Mouse (Mus musculus) forelimb bud, embryonic 11.5 days (tissue): ENCODE results near the gene Tmem115.
"Not testable (repeated sequence)": the region's sequence is repeated elsewhere in the genome, so short reads cannot be mapped to it uniquely, and the experiment has no call there.

ENCODE experiments used
- DNase-seq: peaks from one replicate; pipeline ENCODE4 v3.0.0-alpha.2; 2012; ENCODE audit warnings: low read depth, low spot score

The Tmem115 gene

DNA sequence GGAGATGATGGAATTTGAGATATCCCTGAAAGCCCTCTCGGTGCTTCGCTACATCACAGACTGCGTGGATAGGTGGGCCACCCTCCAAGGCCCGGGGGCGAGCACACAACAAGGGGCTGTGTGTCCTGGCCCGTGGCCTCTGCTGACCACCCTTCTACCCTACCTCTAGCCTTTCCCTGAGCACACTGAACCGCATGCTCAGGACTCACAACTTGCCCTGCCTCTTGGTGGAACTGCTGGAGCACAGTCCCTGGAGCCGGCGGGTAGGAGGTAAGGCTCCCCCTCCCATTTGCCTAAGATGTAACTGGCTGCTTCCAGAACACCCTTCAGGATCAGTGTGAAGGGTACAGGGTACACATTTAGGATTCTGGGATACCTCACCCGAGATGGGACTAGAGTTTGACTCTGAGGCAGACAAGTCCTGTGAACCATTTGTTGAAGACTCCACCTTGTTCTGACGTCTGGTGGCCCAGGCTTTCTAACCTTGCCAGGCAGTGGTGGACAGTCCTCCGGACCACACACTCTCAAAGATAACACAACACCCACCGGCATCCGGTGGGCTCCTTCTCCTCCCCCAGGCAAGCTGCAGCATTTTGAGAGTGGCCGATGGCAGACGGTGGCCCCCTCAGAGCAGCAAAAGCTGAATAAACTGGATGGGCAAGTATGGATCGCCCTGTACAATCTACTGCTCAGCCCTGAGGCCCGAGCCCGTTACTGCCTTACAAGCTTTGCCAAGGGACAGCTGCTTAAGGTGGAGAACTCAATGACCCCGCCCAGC lies 15.7 kb downstream of the Tmem115 start:
- no peak for DNase-seq

DNA sequence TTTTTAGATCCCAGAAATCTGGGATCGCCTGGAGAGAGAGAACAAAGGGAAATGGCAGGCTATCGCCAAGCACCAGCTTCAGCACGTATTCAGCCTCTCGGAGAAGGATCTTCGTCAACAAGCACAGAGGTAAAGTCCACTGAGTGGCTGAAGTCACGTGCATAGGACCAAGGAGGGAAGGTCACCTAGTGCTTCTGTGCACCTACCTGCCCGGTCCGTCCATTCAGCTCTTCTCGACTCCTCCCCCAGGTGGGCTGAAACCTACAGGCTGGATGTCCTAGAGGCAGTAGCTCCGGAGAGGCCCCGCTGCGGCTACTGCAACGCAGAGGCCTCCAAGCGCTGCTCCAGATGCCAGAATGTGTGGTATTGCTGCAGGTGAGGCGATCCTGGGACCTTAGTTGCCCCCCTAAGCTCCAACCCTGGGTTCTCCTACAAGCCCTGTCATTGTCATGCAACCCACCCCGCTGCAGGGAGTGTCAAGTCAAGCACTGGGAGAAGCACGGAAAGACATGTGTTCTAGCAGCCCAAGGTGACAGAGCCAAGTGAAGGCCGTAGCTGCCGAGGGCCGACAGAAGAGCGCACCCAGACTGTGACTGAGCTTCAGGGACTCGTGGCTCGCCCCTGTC lies 16.9 kb downstream of the Tmem115 start:
- DNase-seq: no peak

DNA sequence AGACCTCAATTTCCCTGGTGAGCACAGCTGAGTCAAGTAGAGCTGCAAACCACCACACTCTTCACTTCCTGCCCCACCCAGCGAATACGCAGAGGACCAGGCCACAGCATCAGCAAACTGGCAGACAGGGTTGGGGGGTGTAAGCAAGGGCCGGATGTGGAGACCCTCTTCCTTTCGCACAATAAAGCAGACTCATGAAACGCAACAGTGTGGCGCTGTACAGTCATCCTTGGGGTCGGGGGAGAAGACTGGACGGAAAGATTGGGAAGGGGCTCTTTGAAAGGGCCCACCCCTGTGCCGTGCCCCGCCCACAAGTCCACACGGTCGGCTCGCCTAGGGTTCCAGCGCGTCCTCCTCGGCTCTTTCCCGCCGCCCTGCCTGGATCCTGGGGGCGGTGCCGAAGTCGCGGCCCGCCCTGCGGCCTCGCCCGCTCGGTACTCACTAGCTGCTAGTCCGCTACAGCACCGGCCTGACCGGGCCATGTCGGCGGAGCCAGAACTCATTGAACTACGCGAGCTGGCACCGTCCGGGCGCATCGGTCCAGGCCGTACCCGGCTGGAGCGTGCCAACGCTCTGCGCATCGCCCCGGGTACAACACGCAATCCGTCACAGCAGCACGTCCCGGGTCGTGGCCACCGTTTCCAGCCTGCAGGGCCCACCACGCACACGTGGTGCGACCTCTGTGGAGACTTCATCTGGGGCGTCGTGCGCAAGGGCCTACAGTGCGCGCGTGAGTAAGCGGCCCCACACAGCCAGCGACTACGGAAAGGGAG lies 17.6 kb downstream of the Tmem115 start, which contains the start of gene Rassf1:
Gene Rassf1, plus strand, starts transcription at position 439 of the 773 bp plus-strand sequence.
- DNase-seq: peak; percentile 66

DNA sequence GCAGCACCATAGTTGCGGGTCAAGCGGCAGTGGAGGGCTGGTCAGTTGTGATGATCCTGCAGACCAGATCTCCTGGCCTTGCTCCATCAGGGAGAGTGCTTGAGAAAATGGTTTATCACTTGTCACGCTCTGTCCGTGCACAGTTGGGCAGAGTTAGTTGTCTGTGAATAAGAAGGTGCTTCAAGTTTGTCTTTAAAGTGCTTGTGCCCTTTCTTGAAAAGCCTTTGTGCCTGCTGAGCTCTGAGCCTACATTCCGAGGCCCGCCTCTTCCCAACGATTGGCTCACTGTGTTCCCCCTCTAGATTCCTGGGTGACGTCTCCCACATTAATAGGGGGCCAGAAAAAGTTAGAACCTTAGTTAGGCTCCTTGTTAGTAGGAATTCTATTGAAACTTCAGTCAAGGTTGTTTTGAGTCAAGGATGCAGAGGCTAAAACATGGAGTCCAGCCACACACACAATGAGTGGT lies 18.2 kb downstream of the Tmem115 start:
- DNase-seq: no peak

DNA sequence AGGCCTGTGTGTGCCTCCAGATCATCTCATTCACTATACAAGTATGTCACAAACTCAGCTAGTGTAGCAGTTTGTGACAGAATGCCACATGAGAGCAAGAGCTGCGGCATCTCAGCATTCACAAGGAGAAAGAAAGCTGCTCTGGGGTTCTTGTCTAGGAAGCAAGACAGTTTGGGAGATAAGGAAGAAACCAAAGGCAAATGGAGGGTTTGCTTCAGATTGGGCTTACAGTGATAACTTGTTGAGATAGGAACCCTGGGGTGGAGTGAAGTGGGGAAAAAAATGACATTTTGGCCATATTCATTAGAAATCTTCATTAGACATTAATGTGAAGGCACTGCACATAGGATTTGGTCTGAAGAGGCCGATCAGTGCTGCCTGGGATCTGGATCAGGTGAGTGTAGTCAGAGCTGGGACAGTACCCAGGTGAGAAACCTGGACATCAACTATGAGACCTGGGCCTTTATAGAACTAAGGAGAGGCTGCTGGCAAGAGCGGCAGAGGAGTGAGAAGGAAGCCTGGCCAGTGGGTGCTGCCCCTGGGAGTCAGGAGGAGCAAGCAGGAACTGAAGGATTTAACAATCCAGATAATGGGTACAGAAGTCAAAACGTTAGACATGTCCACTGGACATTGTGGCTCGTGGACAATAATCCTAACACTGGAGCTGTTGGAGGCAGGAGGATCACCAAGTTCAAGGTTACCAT lies 19.1 kb downstream of the Tmem115 start:
- no peak for DNase-seq

DNA sequence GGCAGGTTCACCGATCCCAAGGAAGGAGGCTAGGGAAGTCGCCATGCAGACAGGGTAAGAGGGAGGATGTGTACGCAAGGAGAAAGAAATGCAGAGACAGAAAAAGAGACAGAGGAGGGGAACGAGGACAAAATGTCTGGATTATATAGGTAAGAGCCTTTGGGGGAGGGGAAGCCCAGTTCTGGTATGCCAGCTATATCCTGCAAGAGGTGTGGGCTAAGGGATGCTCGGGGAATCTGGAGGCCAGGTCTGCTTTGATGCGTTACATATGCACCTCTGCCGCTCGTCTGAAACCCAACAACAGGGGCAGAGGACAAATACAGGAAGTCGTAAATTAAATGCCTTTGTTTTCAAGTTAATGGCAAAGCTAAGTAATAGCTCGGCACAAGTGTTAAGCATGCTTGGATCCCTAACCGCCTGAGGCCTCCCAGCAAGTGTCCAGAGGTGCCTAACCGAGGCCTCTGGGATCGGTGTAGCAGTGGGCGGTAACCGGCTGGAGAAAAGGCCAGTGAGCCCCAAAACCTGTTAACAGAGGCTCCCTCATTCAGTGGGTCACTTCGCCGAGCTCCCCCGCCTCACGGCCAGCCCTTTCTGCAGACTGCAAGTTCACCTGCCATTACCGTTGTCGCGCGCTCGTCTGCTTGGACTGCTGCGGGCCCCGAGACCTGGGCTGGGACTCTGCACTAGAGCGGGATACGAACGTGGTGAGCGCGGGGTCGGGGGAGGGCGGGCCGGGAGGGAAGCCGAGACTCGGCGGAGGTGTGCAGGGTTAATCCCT lies 20.0 kb downstream of the Tmem115 start:
- peak; percentile 48 for DNase-seq

DNA sequence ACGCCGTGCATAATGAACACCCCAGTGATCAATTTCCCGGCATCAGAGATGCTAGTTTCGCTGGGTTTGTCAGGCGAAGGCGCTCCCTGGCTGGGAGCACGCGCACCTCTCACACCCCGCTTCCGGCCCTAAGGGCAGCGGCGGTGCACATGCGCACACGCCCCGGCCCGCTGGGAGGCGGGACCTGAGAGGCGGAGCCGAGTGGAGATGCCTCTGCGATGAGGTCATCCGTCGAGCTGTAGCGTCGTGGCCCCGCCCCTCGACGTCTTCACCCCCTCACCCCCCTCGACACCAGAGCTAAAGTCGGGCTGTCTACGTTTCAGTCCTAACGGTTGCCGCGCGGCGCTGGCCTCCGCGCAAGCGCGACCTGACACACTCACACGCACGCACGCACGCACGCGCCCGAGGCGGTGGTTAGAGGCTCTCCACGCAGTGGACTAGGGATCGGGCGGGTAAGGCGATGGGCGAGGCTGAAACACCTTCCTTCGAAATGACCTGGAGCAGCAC lies 20.6 kb downstream of the Tmem115 start:
- peak; percentile 99 for DNase-seq

DNA sequence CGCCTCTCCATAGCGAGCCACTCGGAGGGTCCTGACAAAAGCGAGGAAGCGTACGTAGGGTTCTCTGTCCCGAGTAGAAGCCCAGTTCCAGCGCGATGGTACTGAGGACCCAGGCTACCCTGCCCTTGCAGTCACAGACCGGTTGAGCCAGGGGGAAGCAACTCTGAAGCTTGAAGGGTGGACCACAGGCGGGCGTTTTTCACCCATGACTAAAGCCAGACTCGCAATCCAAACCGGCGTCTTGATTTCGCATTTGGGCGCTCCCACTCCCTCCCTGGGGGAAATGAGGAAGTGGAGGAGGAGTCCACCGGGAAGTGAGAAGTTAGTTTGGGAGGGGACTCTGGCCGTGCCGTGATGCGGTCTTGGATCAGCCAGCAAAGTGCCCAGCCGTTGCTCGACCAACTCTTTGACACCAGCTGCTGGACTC lies 21.3 kb downstream of the Tmem115 start:
- no peak for DNase-seq

DNA sequence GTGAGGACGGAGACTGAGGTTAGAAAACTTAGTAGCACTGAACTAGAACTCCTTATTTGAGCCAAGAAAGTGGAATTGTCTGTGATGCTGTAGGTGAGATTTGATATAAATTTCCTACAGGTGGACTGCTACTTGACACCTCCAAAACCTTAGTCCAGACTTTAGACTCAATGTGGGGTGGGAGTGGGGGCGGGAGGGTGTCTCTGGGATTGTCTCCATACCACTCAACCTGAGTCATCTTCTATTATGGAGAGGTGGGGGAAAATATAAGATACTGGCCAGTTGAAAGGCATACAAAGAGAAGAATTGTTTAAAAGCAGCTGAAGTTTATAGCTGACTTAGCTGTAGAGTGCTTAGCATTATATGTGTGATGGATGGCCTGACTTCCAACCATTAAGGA lies 22.0 kb downstream of the Tmem115 start:
- no peak for DNase-seq

DNA sequence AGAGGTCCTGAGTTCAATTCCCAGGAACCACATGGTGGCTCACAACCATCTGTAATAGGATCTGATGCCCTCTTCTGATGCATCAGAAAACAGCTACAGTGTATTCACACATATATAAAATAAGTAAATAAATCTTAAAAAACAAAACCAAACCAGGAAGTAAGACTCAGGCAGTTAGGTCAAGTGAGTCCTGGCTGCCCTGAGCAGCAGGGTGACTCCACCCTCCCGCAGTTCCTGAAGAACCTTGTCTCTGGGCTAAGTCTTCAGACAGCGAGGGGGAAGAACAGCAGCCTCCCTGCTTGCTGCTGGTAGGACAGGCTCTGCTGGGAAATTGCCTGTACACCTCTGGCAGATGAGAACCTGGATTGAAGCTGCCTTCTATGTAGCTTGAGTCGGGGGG lies 22.6 kb downstream of the Tmem115 start:
- no peak for DNase-seq

DNA sequence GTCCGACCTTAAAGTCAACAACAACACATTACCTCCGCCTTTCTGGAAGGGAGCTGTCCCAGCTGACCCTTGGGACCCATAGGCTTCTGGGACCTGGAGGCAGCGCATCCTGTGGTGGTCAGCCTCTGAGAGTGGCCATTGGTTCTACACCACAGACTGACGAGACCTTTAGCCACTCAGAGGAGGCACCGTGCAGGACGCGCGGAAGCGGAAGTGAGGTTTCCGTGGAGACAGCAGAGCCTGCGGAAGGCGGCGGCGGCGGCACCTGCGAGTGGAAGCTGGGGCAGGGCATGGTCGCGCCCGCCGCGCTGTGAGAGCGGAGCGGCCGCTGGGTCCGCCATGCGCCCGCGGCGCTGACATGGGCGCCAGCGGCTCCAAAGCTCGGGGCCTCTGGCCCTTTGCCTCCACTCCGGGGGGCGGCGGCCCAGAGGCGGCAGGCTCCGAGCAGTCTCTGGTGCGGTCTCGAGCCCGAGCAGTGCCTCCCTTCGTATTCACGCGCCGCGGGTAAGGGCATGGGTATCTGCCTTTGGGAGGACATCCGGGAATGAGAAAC lies 29.4 kb downstream of the Tmem115 start, which contains the start of gene Tusc2:
Gene Tusc2, plus strand, starts transcription at position 227 of the 553 bp plus-strand sequence.
- peak; percentile 93 for DNase-seq

DNA sequence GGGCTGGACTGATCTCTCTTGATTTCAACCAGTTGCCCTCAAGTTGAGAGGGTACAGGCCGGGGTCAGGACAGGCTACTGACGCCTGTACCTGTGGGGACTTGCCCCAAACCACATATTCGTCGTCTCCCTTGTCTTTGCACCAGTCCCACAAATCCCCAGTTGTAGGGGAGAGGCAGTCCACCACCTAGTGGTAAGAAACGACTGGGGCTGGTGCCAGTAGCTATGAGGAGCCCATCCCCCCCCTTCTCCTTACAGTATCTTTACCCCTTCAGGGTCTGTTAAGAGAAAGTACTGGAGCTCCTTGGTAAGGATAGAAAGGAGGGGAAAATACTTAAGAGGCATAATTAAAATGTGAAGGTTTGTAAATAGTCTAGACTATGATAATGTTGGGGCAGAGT lies 31.8 kb downstream of the Tmem115 start:
- DNase-seq: not testable (repeated sequence)

DNA sequence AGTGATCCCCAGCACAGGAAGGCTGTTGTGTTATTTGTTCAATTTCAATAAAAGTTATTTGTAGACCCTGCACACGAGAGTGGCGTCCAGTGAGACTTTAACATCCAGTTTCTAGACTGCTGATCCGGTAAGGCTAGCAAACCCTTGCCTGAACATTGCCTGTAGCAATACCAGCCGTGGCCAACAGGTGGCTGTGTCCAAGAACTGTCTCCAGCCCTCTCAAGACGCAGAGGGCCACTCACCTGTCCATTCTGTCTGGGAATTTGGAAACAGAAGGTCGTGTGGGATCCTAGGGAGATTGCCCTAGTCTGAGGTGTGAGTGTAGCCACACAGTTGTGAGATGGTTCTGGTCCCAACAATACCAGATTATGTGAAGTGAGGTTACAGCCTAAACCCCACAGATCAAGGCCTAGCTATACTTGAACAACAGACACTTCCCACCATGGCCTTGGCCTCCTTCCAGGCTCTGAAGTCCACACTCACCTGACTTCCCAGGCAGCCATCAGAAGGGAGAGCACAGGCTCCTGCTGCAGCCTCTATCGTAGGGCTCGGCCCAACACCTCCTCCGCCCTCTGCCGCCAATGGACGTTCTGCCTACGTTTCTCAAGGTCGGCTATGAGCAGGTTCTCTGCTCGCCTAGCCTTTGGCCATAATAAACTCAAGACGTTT lies 32.4 kb downstream of the Tmem115 start:
- peak; percentile 75 for DNase-seq

DNA sequence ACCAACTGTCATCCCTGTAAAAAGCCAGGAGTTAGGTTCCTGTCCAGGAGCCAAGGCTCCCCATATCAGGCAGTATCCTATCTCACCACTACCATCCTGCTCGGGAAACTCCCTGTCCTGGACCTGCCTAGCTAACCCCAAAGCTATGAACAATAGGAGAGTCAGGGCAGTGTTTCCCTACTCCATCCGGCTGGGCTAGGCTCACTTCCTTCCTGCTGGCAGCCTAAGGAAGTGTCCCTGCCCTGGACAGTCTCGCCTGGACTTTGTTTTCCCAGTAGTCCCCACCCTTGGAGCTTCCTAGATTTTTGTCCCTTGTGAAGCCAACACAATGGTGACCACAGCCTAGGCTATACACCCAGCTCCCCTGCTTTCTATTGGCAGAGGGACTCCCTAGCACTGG lies 33.1 kb downstream of the Tmem115 start:
- DNase-seq: no peak

DNA sequence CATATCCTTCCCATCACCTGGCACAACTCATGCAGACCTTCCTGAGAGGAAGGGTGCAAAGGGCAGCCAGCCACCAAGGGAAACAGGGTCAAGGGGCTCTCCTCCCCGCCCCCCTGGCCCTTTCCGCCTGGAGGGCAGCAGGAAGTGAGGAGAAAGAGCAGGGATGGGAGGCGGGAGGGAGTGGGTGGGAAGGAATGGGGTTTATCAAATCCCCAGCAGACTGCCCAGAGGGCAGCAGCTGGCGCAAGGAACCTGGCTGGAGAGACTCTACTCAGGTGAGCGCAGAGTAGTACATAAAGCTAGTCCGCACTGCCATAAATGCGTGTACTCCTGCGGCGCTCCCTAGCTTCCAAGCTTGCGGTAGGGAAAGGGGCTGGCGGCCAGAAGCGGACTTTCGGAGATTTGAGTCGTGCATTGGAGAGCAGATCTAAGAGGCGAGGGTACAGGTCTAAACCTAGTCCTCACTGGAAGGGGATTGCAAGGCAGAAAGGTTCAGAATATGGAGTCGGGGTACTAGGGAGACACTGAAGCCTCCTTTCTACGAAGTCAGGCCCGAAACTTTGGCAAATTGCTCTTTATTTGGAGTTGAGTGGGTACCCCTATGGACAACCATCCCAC lies 34.1 kb downstream of the Tmem115 start, which contains the start of gene Hyal2:
Gene Hyal2, plus strand, starts transcription at position 244 of the 618 bp plus-strand sequence.
- DNase-seq: no peak

DNA sequence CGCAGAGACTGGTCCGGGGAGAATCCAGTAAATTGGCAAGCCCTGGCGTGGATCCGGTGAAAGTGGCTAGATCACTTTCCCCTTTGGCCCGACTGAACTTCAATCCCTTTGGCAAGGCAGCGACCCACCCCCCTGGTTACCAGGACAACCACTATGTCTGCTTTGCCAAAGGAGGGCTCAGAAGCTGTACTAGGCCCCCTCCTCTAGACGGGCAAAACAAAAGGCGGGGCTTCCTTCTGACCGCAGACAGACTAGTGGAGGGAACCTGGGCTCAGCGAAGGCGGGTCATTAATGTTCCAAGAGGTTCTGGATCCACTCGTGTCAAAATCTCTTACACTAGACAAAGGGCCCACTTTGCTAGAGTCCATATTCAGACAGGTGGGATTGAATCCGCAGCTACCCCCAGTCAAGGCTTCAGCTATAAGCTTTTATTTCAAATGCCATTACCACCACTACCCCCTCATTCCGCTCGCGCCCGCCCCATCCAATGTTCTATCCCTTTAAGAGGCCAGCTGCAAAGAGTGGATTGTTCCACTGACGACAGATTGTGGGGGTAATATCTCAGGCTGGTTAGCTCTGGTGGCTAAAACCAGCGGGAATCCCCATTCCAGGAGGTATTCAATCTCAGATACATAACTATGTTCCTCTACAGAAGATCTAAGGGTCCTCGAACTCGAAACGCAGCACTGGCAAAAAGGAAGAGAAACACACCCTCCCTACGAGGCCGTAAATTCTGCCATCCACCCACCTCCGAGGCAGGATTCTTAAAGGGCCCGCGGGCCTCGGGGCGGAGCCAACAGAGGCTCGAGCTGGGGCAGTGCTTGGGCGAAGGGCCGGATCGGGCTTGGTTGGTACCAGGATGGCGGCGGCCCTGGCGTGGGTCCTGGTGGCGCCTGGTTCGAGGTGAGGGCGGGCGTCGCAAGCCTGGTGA lies 34.9 kb downstream of the Tmem115 start:
- DNase-seq: peak; percentile 89

DNA sequence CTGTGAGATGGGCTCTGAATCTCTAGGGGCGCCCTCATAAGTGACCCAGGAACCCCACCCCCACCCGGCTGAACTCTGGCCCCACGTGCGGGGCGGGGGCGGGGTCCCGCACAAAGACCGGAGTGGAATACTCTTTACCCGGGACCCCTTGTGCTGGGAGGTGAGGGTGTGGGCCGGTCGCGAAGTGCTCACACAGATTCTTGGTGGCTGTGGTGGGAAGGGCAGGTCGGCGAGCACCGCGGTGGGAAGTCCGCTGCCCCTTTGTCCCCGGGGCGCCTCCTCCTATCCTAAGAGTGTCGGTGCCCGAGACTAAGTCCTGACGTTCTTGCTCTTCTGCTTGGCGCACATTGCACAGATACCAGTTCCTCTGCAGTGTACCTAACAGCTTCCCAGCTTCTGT lies 35.5 kb downstream of the Tmem115 start:
- DNase-seq: no peak

DNA sequence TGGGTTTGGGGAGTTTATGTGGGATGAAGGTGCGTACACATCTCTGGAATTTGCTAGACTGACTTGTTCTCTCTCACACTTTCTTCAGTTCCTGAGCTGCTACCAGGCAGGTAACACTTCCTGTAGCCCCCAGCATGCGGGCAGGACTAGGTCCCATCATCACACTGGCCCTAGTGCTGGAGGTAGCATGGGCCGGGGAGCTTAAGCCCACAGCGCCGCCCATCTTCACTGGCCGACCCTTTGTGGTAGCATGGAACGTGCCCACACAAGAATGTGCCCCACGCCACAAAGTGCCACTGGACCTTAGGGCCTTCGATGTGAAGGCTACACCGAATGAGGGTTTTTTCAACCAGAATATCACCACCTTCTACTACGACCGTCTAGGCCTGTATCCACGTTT lies 36.3 kb downstream of the Tmem115 start:
- no peak for DNase-seq
